Mouse (Mus musculus) CD8-positive naive resting alpha-beta T cell, adult 2 months (primary cell): Measurements from ENCODE around the gene Jkamp.

Source experiments
- DNase-seq, 2 experiments: peaks; one replicate each; pipeline ENCODE4 v3.0.0; 2022; ENCODE audit warnings: low read depth in 2 of 2, low spot score in 2 of 2

Jkamp gene

DNA sequence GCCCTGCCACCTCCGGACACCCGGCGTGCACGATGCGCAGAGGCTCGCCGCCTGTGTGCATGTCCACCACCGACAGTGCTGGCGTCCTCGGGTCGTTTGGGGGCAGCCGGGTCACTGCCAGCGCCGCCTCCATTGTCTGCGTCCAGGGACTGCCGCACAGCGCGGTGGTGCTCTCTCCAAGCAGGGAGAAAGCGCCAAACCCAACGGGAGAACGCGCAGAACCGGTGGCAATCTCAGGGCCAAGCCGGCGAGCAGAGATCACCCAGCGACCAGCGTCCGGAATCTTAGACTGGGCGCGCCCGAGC lies 413 bp upstream of the Jkamp start:
- DNase-seq = no peak

DNA sequence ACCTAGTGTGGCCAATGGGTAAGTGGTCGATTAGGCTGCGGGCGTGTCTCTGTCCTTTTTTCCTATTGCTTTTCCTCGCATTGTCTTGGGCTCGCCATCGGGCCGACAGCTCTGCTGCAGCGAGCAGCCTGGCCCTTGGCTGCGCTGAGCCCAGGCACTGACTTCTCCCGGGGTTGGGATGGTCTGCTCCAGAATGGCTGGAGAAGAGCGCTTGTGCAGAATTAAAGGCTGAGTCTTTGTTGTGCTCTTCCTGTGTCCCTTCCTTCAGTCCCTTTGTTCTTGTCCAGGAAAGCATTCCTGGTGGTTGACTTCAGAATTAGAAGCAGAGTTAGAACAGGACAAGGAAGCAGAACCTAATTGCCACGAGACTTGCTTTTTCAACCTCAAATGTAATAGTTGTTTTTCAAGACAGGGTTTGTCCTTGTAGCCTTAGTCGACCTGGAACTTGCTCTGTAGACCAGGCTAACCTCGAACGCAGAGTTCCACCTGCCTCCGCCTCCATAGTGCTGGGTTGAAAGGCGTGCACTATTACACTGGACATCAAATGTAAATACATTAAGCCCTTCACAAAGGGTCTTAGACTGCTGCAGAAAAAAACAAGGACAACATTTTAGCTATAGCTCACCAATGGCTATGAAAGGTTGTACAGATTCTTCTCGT lies 907 bp downstream of the Jkamp start:
- peak in 1 of 2 experiments; percentile 13 for DNase-seq

DNA sequence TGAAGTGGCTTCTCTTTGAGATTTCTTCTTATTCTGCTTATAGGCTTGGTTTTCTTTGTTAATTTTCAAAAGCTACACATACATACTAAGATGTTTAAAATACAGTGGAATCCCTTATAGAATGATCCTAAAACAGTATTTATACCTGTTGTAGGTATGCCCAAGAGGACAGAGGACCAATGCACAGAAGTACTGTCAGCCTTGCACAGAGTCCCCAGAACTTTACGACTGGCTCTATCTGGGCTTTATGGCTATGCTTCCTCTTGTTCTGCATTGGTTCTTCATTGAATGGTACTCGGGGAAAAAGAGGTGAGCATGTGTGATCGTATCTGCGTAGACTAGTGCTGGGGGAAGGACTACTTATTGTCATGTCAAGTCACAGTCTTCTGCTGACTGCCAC lies 4.4 kb downstream of the Jkamp start:
- DNase-seq = no peak

DNA sequence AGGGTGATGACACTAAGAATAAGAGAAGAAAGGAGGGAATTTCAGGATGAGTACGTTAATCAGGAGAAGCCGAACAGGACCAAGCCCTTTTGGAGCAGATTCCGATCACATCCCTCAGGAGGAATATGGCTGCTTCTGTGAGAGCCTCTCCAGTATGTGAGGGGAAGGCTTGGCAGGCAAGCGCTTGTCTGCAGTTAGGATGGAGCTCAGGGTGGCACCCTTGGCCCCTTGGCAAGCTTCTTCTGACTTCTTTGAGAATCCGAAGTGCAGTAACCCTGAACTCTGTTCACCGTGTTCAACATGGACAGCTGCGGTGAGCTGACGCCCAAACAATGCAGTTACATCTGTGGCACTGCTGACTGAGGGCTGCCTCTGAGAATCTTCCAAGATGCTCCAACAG lies 11.6 kb downstream of the Jkamp start:
- no peak for DNase-seq

DNA sequence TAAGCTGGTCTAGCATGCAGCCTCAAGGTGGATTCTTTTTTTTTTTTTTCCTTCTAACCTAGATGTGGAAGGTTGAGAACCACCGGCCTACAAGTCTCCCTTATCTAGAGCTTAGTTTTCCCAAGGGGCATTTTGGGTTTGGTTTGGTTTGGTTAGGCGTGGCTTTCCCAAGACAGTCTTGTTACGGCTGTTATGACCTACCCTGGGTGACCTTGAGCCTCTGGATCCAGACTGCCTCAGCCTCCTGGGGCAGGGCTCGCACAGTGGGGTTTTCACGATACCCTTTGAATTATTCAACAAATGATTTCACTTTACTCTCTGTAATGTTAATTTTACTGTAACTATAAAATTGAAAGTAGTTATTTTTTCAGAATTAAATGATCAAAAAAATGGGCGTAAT lies 17.4 kb downstream of the Jkamp start:
- no peak for DNase-seq

DNA sequence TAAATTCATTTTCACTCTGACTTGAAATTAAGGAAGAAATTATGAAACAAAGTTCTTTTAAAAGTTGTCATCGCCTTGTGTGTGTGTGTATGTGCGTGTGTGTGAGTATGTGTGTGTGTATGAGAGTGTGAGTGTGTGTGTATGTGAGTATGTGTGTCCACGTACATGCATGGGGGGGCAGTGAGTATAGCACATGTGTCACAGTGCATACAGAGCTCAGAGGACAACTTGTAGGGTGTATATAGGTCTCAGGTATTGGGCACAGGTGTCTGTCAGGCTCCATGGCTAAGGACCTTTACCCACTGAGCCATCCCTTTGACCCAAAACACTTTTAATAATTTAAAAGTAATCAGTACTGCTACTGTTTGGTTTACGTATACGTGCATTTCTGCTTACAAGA lies 18.6 kb downstream of the Jkamp start:
- DNase-seq = no peak

DNA sequence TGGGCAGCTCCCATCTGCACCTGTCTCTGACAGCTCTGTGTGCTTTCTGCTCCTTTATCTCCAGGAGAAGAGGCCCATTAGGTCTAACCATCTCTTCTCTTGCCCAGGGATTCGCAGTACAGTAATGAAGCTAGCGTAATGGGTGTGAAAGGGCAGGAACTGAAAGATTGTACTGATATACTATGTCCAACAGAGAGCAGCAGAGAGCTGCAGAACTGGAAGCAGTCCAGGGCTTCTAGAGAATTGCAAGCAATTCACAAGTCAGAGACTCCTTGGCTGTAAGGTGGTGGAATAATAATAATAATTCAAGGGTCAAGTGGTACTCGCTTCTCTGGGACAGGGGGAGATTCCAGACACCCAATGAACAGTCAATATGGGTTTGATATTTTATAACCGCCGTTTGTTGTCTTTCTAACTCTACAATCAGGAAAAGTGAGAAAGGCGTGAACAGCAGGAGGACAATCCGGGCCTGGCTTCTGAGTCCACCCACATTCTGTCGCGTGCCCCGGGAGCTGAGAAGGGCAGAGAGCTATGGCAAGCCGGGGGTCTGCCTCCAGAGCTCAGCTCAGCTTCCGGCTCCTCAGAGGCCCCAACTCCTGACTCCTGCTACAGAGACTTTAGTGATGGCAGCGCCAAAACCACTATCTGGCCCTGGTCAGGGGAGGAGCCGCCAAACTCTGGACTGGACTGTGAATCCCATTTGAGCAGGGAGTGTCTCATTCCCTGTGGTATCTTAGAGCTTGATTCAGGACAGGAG lies 19.3 kb downstream of the Jkamp start:
- peak; percentile 6 to 37 for DNase-seq

DNA sequence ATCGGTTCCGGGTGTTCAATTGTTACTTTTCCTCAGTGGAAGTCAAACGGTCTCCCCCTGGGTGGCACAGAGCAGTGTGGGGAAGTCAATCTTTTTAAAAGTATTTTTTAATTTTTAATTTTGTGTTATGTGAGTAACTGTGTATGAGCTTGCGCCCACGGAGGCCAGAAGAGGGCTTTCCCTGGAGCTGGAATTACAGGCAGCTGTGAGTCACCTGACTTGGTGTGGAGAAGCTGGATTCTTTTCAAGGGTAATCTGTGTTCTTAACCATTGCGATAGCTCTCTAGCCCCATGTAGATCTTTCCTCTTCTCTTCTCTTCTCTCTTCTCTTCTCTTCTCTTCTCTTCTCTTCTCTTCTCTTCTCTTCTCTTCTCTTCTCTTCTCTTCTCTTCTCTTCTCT lies 29.7 kb downstream of the Jkamp start:
- no peak for DNase-seq

DNA sequence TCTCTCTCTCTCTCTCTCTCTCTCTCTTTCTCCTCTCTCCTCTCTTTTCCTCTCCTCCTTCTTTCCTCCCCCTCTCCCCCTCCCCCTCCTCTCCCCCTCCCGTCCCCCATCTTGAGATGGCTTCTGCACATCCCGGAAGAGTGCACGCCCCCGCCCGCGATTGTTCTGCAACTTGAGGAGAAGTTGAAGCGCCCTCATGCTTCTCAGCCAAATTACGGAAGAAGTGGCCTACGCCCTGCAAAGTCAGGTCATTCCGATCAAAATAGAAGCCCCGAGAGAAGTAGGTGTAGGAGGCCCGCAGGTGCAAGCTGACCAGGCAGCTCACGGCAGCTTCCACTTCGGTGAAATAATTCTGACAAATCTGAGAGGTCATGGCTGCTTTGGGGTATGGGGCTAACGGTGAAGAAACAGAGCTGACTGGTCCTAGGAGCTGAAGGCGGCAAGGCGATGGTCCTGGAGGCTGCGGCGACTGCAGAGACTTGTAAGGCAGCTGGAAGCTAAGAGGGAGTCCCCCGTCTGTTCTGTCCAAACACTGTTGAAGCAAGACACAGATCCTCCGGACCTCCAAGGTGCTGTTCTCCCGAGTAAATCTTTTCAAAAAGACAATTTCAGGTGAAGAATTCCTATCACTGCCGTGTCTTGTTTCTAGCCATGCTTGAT lies 30.4 kb downstream of the Jkamp start:
- no peak for DNase-seq

DNA sequence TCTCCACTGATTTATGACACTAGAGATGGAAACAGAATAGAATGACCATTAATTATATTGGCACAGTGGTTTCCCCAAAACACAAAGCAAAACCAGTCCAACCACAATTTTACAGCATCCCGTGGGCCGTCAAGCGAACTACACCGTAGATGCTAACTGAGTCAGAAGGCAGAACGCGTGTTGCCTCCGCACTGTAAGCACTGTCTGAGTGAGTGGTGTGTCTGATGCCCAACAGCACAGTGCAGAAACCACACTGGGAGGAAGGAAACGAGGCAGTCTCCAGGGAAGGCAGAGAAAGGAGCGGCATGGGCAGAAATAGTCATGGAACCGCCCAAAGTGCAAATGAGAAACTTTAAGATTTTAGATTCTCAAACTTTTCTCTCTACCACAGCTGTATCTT lies 43.8 kb downstream of the Jkamp start:
- DNase-seq = no peak

DNA sequence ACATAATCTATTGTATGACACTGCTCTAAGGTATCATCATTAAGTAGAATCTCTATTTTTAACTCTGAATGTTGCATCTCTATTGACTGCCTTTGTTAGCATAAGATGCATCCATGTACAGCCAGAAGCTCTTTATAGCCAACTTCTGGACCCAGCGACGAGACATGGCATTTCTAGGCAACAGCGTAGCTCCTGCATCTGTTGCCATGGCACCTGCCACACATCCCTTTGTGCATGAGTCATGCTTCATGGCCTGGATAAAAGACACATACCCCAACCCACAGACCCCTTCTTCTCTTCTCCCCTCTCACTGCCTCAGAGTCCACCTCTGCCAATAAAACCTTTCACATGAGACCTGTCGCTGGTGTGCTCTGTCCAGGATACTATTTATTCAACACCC lies 65.4 kb downstream of the Jkamp start:
- DNase-seq = no peak
